Mouse (Mus musculus): ENCODE measurements around the gene Cd300c. TPM values are rescaled to one million over a fixed set of nuclear protein-coding genes. Genes with fewer than 3 reads are reported as not detected.
"Not testable (repeated sequence)": the region's sequence is repeated elsewhere in the genome, so short reads cannot be mapped to it uniquely, and the experiment has no call there.

The Cd300c gene
- polyA plus RNA-seq, 1 experiment from 2014 or later, result not detected

DNA sequence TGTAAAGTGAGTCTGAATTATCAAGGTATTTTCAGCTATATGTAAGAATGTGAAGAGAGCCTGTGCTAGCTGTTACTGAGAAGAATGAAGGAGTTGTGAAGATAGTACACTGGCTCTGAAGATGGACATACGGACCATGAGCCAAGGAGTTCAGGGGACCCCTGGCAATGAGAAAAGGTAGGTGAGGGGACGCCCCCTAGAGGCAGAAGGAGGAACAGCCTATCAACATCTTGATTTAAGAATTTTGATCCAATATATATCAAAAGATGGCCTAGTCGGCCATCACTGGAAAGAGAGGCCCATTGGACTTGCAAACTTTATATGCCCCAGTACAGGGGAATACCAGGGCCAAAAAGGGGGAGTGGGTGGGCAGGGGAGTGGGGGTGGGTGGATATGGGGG lies 59.4 kb downstream of the Cd300c start:
- not testable (repeated sequence) for H3K36me3 ChIP-seq (ENCODE audit: control insufficient read depth, insufficient read depth, low read length); ATAC-seq (ENCODE audit: low FRiP score); H3K9me3 ChIP-seq (ENCODE audit: control insufficient read depth, low read length); H3K4me1 ChIP-seq (ENCODE audit: control insufficient read depth, insufficient read depth, low read length); DNase-seq (ENCODE audit: low spot score, missing footprints); H3K4me2 ChIP-seq; H3K4me3 ChIP-seq (ENCODE audit: low read depth, low read length); H3K9ac ChIP-seq (ENCODE audit: low read length); H3K27ac ChIP-seq (ENCODE audit: low read depth, low read length); H3K27me3 ChIP-seq (ENCODE audit: control insufficient read depth, insufficient read depth, low read length)
- 43% methylated on average over 3 of the region's 3 CpGs for WGBS

DNA sequence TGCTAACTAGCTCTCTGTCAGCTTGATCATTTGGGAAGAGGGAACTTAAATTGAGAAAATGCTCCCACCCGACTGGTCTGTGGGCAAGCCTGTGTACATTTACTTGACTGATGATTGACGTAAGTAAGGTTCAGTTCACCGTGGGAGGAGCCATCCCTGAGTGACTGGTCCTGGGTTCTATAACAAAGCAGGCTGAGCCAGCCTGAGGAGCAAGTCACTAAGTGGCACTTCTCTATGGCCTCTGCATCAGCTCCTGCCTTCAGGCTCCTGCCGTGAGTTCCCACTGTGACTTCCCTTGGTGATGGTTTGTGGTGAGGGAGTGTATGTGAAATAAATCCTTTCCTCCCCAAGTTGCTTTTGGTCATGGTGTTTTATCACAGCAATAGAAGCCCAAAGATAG lies 60.9 kb downstream of the Cd300c start:
- H3K9ac ChIP-seq (ENCODE audit: low read length), result no peak overlapping the region
- WGBS, result 68% methylated on average over 4 of the region's 4 CpGs
- H3K4me1 ChIP-seq (ENCODE audit: control insufficient read depth, insufficient read depth, low read length), result no peaks in the 10 kb centered on the region
- no peak overlapping the region for H3K4me3 ChIP-seq (ENCODE audit: low read depth, low read length)
- DNase-seq (ENCODE audit: low spot score, missing footprints) (no peak), ATAC-seq (ENCODE audit: low FRiP score) (no peak)
- no peak overlapping the region for H3K4me2 ChIP-seq
- H3K27ac ChIP-seq (ENCODE audit: low read depth, low read length), result no peak overlapping the region
- no peaks in the 10 kb centered on the region for H3K9me3 ChIP-seq (ENCODE audit: control insufficient read depth, low read length)
- H3K27me3 ChIP-seq (ENCODE audit: control insufficient read depth, insufficient read depth, low read length), result no peaks in the 10 kb centered on the region
- H3K36me3 ChIP-seq (ENCODE audit: control insufficient read depth, insufficient read depth, low read length), result no peaks in the 10 kb centered on the region

DNA sequence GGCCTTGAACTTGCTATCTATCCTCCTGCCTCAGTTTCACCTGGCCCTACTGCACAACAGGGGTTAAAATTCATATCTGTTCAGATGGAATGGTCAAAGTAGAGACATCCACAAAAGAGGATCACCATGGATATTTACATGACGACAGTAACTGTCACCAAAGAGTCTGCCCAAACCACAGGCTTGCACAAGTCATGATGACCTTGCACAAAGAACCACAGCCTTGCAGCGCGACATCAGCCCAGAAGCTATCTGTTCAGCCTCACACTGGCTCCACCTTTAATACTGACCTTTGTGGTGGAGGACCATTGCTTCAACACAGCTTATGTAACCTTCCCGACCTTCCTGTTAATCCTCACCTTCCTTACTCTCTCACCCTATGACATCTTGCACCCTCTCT lies 61.4 kb downstream of the Cd300c start:
- WGBS, result 81% methylated on average over 4 of the region's 4 CpGs
- no peaks in the 10 kb centered on the region for H3K27me3 ChIP-seq (ENCODE audit: control insufficient read depth, insufficient read depth, low read length)
- no peak overlapping the region for H3K9ac ChIP-seq (ENCODE audit: low read length)
- H3K4me3 ChIP-seq (ENCODE audit: low read depth, low read length), result no peak overlapping the region
- H3K4me1 ChIP-seq (ENCODE audit: control insufficient read depth, insufficient read depth, low read length), result no peaks in the 10 kb centered on the region
- no peak overlapping the region for H3K27ac ChIP-seq (ENCODE audit: low read depth, low read length)
- H3K9me3 ChIP-seq (ENCODE audit: control insufficient read depth, low read length), result no peaks in the 10 kb centered on the region
- H3K36me3 ChIP-seq (ENCODE audit: control insufficient read depth, insufficient read depth, low read length), result no peaks in the 10 kb centered on the region
- no peak for ATAC-seq (ENCODE audit: low FRiP score)
- no peak overlapping the region for H3K4me2 ChIP-seq
- DNase-seq (ENCODE audit: low spot score, missing footprints), result no peak

Other genes starting within 250 kb of the Cd300c start
- gene Dnaic2, start 241.7 kb downstream of the Cd300c start, polyA plus RNA-seq (2014; fragmentation: Nextera tagmentation; extraction: Ambion mirVana), result 1.2 and 1.3 TPM in 2 replicates
- 0.61 and 0.94 TPM in 2 replicates for gene Kif19a, start 203.8 kb downstream of the Cd300c start, polyA plus RNA-seq (2014; fragmentation: Nextera tagmentation; extraction: Ambion mirVana)
- 65.3 and 70.2 TPM in 2 replicates for gene Btbd17, start 173.2 kb downstream of the Cd300c start, polyA plus RNA-seq (2014; fragmentation: Nextera tagmentation; extraction: Ambion mirVana)
- 0.12 TPM in 1 of 2 replicates, not detected in the other for gene Gpr142, start 170.2 kb downstream of the Cd300c start, polyA plus RNA-seq (2014; fragmentation: Nextera tagmentation; extraction: Ambion mirVana)
- gene Gprc5c, start 118.0 kb downstream of the Cd300c start, polyA plus RNA-seq (2014; fragmentation: Nextera tagmentation; extraction: Ambion mirVana), result 8.9 and 10.7 TPM in 2 replicates
- 0.79 and 1.1 TPM in 2 replicates for gene Cd300a, start 79.1 kb downstream of the Cd300c start, polyA plus RNA-seq (2014; fragmentation: Nextera tagmentation; extraction: Ambion mirVana)
- gene Cd300lb, start 34.8 kb downstream of the Cd300c start, polyA plus RNA-seq (2014; fragmentation: Nextera tagmentation; extraction: Ambion mirVana), result 0.30 TPM in 1 of 2 replicates, not detected in the other
- gene Cd300ld, start 20.8 kb upstream of the Cd300c start, polyA plus RNA-seq (2014; fragmentation: Nextera tagmentation; extraction: Ambion mirVana), result 0.08 and 0.16 TPM in 2 replicates
- 0.64 and 1.4 TPM in 2 replicates for gene Cd300c2, start 32.7 kb upstream of the Cd300c start, polyA plus RNA-seq (2014; fragmentation: Nextera tagmentation; extraction: Ambion mirVana)
- gene Cd300ld2, start 47.0 kb upstream of the Cd300c start, polyA plus RNA-seq (2014; fragmentation: Nextera tagmentation; extraction: Ambion mirVana), result not detected in 2 replicates
- not detected in 2 replicates for gene Cd300ld4, start 57.9 kb upstream of the Cd300c start, polyA plus RNA-seq (2014; fragmentation: Nextera tagmentation; extraction: Ambion mirVana)
- gene Cd300ld5, start 68.6 kb upstream of the Cd300c start, polyA plus RNA-seq (2014; fragmentation: Nextera tagmentation; extraction: Ambion mirVana), result not detected in 2 replicates
- gene Cd300ld3, start 79.3 kb upstream of the Cd300c start, polyA plus RNA-seq (2014; fragmentation: Nextera tagmentation; extraction: Ambion mirVana), result not detected in 2 replicates
- gene Cd300e, start 93.0 kb upstream of the Cd300c start, polyA plus RNA-seq (2014; fragmentation: Nextera tagmentation; extraction: Ambion mirVana), result not detected in 2 replicates
- 0.61 and 0.69 TPM in 2 replicates for gene Rab37, start 122.3 kb upstream of the Cd300c start, polyA plus RNA-seq (2014; fragmentation: Nextera tagmentation; extraction: Ambion mirVana)
- gene Cd300lf, start 164.8 kb upstream of the Cd300c start, polyA plus RNA-seq (2014; fragmentation: Nextera tagmentation; extraction: Ambion mirVana), result not detected in 2 replicates
- gene Slc9a3r1, start 194.2 kb upstream of the Cd300c start, polyA plus RNA-seq (2014; fragmentation: Nextera tagmentation; extraction: Ambion mirVana), result 26.8 and 32.0 TPM in 2 replicates
- gene Tmem104, start 218.3 kb upstream of the Cd300c start, polyA plus RNA-seq (2014; fragmentation: Nextera tagmentation; extraction: Ambion mirVana), result 6.2 and 9.2 TPM in 2 replicates
- 17.7 and 19.2 TPM in 2 replicates for gene Nat9, start 218.7 kb upstream of the Cd300c start, polyA plus RNA-seq (2014; fragmentation: Nextera tagmentation; extraction: Ambion mirVana)

Measured in midbrain, embryonic 11.5 days (tissue).